Comparison of ENCODE assay signal across 22 mouse cellular contexts in the genomic region with DNA sequence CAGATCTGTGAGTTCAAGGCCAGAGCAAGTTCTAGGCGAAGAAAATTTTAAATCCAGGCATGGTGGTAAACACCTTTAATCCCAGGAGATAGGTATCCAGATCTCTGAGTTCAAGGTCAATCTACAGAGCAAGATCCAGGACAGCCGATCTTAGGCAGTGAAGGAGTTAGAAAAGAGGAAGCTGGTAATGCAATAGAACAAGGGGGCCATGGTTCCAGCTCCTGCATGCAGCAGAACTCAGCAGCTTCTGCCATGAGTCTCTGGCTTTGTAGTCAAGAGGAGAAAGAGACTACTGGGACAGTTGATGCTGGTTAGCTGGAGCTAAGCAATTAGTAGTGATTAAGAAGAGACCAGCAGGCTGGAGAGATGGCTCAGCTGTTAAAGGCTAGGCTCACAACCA.
"Had no signal": no experiment of that assay in that cellular context is flagged by ENCODE, and none has a peak within 500 bp of the region (broad histone marks: within the 10 kb centered on the region; RNA-seq: fewer than 3 reads in every experiment).

No protein-coding gene starts in this region.

- H3K27ac ChIP-seq: heart, embryonic 10.5 days; hindbrain, embryonic 13.5 days; hindbrain, embryonic 15.5 days; hindbrain, postnatal 0 days; kidney, embryonic 15.5 days; kidney, postnatal 0 days; limb, embryonic 10.5 days; limb, embryonic 12.5 days; liver, embryonic 13.5 days had no signal

- DNase-seq: gastrocnemius, postnatal 14 days; heart, adult 18-20 months; heart, postnatal 10 days; heart, postnatal 4 days; kidney, adult 11 months; kidney, adult 2 months; kidney, adult 9 months; kidney, postnatal 14 days; kidney, postnatal 36 days; layer of hippocampus, adult 9-11 months; layer of hippocampus, postnatal 36 days; liver; liver, embryonic 13.5 days had no signal

- H3K9ac ChIP-seq: heart, embryonic 12.5 days; hindbrain, embryonic 13.5 days; hindbrain, embryonic 15.5 days; kidney, embryonic 15.5 days; limb, embryonic 12.5 days; liver, embryonic 13.5 days had no signal

- H3K4me3 ChIP-seq: heart, embryonic 10.5 days; heart, embryonic 12.5 days; hindbrain, embryonic 13.5 days; hindbrain, embryonic 15.5 days; kidney, embryonic 15.5 days; limb, embryonic 10.5 days; limb, embryonic 12.5 days; liver, embryonic 13.5 days had no signal

- H3K9me3 ChIP-seq: heart, embryonic 10.5 days; heart, embryonic 12.5 days; hindbrain, embryonic 13.5 days; hindbrain, embryonic 15.5 days; kidney, embryonic 15.5 days had no signal

- H3K27me3 ChIP-seq: heart, embryonic 12.5 days; hindbrain, embryonic 13.5 days; hindbrain, embryonic 15.5 days; kidney, embryonic 15.5 days; limb, embryonic 12.5 days; liver, embryonic 13.5 days had no signal

- H3K36me3 ChIP-seq: heart, embryonic 12.5 days; hindbrain, embryonic 15.5 days; kidney, embryonic 15.5 days had no signal
